Mouse (Mus musculus) hindbrain, postnatal 0 days (tissue): ENCODE results near the gene Upk2. TPM values are rescaled to one million over a fixed set of nuclear protein-coding genes. Genes with fewer than 3 reads are reported as not detected.

Experiments used
- ATAC-seq: fragments of 200-750 bp; cut with Nextera tagmentation; 2 replicates; pipeline ENCODE4 v1.8.0; 2017; ENCODE audit warnings: mild to moderate bottlenecking, moderate TSS enrichment, moderate library complexity
- DNase-seq: peaks from one replicate; pipeline ENCODE4 v3.0.0-alpha.2; 2015; ENCODE audit warnings: low spot score
- H3K27ac ChIP-seq: fragments of 300-500 bp; sonication (generic); 2 replicates; pipeline ENCODE4 v1.5.1; 2014; ENCODE audit warnings: mild to moderate bottlenecking
- H3K27me3 ChIP-seq: fragments of 300-500 bp; sonication (generic); 2 replicates; pipeline ENCODE4 v1.6.1; 2014; ENCODE audit warnings: low read length, mixed read lengths; ENCODE audit not compliant: insufficient read depth
- H3K36me3 ChIP-seq: fragments of 300-500 bp; sonication (generic); 2 replicates; pipeline ENCODE4 v1.6.1; 2014; ENCODE audit warnings: low read length, mixed read lengths; ENCODE audit not compliant: insufficient read depth
- H3K4me1 ChIP-seq: fragments of 300-500 bp; sonication (generic); 2 replicates; pipeline ENCODE4 v1.6.1; 2014; ENCODE audit warnings: antibody characterized with exemption, low read length, mixed read lengths; ENCODE audit not compliant: insufficient read depth
- H3K4me2 ChIP-seq: fragments of 300-500 bp; sonication (generic); 2 replicates; pipeline ENCODE4 v1.6.1; 2014; ENCODE audit warnings: low read depth, mild to moderate bottlenecking, low read length, moderate library complexity, mixed read lengths
- H3K4me3 ChIP-seq: fragments of 300-500 bp; sonication (generic); 2 replicates; pipeline ENCODE4 v1.5.1; 2014; ENCODE audit warnings: low read length
- H3K9ac ChIP-seq: fragments of 300-500 bp; sonication (generic); replicated peaks from 2 replicates; pipeline ENCODE4 v1.6.1; 2014; ENCODE audit warnings: mild to moderate bottlenecking, low read length, moderate library complexity, mixed read lengths
- H3K9me3 ChIP-seq: fragments of 300-500 bp; sonication (generic); 2 replicates; pipeline ENCODE4 v1.6.1; 2016; ENCODE audit warnings: low read length, mixed read lengths
- CTCF ChIP-seq: IDR thresholded peaks from 2 replicates; pipeline ENCODE4 v1.5.1; 2016; ENCODE audit warnings: antibody characterized with exemption, control low read depth, low read depth
- WGBS: fragments of 180-500 bp; shearing (Covaris S2); extraction: QIAGEN DNeasy Blood & Tissue Kit; methylation state at CpG from one replicate; pipeline ENCODE4 v1.1.7; 2014; 5-methylcytosine and 5-hydroxymethylcytosine counted together
- polyA plus RNA-seq: library from polyadenylated mRNA; unstranded; fragments of >200 nt; fragmentation: Nextera tagmentation; extraction: Ambion mirVana; gene quantifications from 2 replicates; pipeline ENCODE4 v1.2.1, GENCODE M21; 2015
- total RNA-seq: library from RNA; depleted of rRNA; stranded (reverse); fragments of >200 nt; gene quantifications from 2 replicates; pipeline ENCODE4 v1.2.3, GENCODE M21; 2014

Gene Upk2
- total and polyA plus RNA-seq, 2 experiments from 2014 or later = not detected

DNA sequence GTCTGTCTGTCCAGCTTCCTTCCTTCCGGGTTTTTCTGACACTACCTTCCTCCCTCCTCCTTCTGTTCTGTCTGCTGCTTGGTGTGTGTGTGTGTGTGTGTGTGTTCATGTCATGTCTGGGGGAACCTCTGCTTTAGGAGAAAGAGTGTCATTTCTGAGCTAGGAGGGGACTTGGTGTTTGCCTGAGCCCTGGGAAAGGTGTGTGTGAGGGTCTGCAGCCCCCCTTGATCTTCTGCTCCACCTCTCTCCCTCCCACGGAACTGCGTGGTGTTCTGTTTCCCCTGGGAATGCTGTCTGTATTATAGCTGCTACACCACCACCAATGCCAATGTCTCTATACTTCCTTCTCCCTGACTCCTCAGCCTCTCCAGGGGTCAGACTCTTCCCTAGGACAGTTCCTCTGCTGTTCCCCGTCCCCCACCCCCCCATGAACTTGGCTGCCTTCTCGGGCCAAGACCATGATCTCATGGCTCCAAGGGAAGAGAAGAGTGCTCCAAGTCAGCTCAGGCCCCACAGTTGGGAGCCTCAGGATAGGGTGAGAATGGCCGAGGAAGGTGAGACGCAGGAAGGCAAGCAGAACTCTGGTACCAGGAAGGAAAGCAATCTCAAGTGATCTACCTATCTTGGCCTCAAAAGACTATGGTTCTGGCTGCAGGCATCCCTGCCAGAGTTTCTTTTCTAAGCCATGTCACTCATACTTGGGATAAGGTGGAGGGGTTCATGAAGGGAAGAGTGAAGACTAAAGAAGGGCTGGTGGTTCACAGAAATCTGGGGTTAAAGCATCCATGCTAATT, 29.7 kb upstream of the Upk2 start:
- no peaks in the 10 kb centered on the region for H3K27me3 ChIP-seq
- peak overlapping the region; percentile 98 for H3K9ac ChIP-seq
- peak overlapping the region; percentile 87 for H3K4me3 ChIP-seq
- no peak for DNase-seq
- H3K36me3 ChIP-seq = no peaks in the 10 kb centered on the region
- 18% methylated on average over 7 of the region's 7 CpGs for WGBS
- ATAC-seq = no peak
- peak overlapping the region; percentile 88 for H3K4me2 ChIP-seq
- 0 out of 2 replicates have a peak overlapping the region, but pooled peaks have one; percentile 95 for H3K27ac ChIP-seq
- H3K9me3 ChIP-seq = no peaks in the 10 kb centered on the region
- TF ChIP-seq CTCF = no peak
- H3K4me1 ChIP-seq = peaks cover 58% of the 10 kb centered on the region

DNA sequence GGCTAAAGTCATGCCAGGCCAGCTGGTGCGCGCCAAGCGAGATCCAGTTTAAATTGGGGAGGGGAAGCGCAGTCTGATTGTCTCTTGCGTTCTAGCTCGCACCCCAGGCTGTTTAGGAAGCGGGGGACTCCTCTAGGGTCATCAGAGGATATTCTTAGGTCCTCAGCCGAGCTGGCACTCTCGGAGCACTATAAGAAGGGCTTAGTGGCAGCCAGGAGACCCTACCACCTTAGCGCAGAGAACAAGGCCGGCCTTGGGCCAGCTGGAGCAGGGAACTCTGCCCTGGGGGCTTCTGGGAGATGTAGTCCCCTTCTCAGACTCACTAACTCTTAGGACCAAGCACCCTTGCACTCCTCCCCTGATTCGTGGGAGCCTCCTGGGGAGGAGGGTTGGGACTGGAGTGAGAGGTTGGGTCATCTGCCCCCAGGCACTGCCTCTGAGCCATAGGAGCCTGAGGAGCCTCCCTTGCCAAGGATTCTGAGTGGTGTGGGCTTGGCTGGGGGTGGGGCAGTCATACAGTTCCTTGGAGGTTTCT, 28.8 kb upstream of the Upk2 start:
- TF ChIP-seq CTCF = no peak

DNA sequence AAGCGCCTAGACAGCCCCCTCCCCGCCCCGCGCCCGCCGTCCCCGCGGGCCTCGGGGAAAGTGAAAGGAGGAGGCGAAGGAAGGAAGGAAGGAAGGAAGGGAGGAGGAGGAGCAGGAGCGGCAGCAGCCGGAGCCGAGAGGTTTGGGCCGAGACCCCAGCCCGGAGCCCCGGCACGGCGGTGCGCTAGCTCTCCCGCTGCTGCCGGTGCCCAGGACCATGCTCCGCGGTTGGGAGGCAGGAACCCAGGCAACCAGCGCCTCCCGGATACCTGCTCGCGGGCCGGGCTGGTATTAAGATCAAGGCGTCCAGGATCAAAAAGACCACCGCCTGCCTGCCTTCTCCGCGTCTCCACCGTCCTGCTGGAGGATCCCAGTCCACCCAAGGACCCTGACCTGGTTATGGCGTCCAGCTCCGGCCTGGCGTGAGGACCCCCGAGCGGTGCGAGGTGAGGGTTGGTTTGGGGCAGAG, 28.3 kb upstream of the Upk2 start:
- WGBS = under 1% methylated on average over 29 of the region's 39 CpGs
- no peak for TF ChIP-seq CTCF
- no peaks in the 10 kb centered on the region for H3K36me3 ChIP-seq
- peak overlapping the region; percentile 98 for H3K9ac ChIP-seq
- H3K4me3 ChIP-seq = peak overlapping the region; percentile 87
- peak overlapping the region; percentile 95 for H3K27ac ChIP-seq
- peak overlapping the region; percentile 88 for H3K4me2 ChIP-seq
- DNase-seq = no peak
- H3K9me3 ChIP-seq = no peaks in the 10 kb centered on the region
- H3K4me1 ChIP-seq = peaks cover 44% of the 10 kb centered on the region
- H3K27me3 ChIP-seq = no peaks in the 10 kb centered on the region
- no peak for ATAC-seq

More for the DNA sequence above, 28.8 kb upstream of the Upk2 start:
- ATAC-seq = peak; percentile 20; the same call in 1 of the 2 replicates
- no peaks in the 10 kb centered on the region for H3K36me3 ChIP-seq
- no peaks in the 10 kb centered on the region for H3K27me3 ChIP-seq
- 0% methylated on average over 12 of the region's 12 CpGs for WGBS
- H3K4me1 ChIP-seq = peaks cover 49% of the 10 kb centered on the region
- peak overlapping the region; percentile 95 for H3K27ac ChIP-seq
- H3K9ac ChIP-seq = peak overlapping the region; percentile 98
- no peaks in the 10 kb centered on the region for H3K9me3 ChIP-seq
- peak overlapping the region; percentile 87 for H3K4me3 ChIP-seq
- peak; percentile 81 for DNase-seq
- peak overlapping the region; percentile 88 for H3K4me2 ChIP-seq

DNA sequence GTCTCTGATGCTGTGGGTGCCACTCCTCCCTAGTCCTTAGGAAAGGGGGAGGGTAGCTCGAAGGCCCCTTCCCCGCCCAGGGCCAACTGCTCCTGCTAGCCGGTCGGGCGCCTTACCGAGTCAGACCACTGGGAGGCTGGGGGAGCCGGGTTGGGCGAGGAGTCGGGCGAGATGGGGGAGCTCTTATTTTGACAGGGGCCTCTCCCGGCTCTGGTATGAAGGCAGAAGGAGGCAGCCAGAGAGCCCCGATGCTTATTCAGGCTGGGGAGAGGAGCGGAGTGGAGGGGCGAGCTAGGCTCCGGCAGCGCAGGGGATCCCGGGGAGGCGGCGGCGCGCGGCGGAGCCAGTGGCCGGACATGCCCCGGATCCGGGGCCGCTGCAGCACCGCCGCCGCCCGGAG, 27.8 kb upstream of the Upk2 start, which contains the start of gene Bcl9l:
Bcl9l (plus strand) TSS at position 274 of the 400 bp plus-strand sequence.
- Histone ChIP-seq H3K27ac (peak within 1 kb of the TSS; percentile 95), H3K9me3 (no peaks in the 10 kb centered on the region), H3K9ac (peak within 1 kb of the TSS; percentile 98), H3K27me3 (no peaks in the 10 kb centered on the region), H3K4me3 (peak within 1 kb of the TSS; percentile 87), H3K4me2 (peak within 1 kb of the TSS; percentile 88), H3K36me3 (no peaks in the 10 kb centered on the region), H3K4me1 (peaks cover 39% of the 10 kb centered on the region)
- 2% methylated on average over 25 of the region's 31 CpGs for WGBS
- DNase-seq = peak; percentile 96
- peak; percentile 81 for TF ChIP-seq CTCF
- ATAC-seq = peak; percentile 74

DNA sequence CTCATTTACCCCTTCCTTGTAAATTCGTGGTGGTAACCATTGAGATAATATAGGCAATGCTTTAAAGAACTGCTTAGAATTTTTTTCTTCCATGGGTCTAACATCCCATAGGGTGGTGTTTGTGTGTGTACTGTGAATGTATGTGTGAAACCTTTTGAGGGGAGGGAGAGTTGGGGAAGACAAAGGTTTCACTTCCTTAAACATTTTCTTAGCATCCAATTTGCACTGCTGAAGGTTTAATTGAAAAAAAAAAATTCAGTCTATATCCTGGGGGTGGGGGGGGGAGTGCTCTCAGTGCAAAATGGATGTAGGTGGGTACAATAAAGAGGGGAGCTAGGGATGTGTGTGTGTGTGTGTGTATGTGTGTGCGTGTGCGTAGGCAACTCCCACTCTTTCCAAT, 27.3 kb upstream of the Upk2 start:
- H3K36me3 ChIP-seq = no peaks in the 10 kb centered on the region

DNA sequence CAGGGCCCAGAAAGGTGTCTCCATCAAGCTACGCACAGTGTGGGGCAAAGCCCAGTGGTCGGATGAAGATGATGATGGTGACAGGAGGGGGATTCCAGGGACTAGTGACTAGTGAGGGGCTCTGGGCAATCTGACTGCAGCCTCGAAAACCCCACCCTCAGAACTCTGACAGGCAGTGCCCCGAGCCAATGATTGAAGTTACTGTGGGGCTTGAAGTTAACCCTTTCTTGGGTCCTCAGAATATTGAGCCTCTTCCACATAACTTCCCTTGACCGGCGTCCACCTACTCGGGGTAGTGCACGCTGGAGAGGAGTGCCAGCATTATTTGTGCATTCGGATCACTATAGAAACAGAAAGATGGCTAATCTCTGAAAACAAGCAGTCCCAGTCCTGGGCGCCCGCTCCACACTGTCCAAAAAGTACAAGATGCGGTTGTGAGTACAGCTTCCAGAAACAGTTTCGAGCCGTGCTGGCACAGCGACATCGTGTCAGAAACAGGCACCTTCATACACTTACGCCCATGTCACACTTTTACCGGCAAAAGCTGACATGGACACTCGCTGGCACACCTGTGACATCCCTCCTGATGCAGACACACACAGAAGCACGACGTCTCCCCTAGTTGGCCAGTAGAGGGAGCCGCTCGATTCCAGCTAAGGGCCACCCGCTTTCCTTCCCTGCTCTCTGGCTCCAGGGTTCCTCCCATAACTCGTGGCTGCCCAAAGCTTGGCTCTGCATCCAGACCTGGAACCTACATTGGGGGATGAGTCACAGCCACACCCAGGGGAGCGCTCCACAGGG, 25.1 kb upstream of the Upk2 start:
- Histone ChIP-seq H3K9ac (peak overlapping the region; percentile 74), H3K36me3 (no peaks in the 10 kb centered on the region), H3K4me1 (peaks cover 16% of the 10 kb centered on the region), H3K9me3 (no peaks in the 10 kb centered on the region), H3K27me3 (no peaks in the 10 kb centered on the region), H3K27ac (peak overlapping the region; percentile 95), H3K4me3 (peak overlapping the region; percentile 79), H3K4me2 (peak overlapping the region; percentile 78)
- peak; percentile 94 for TF ChIP-seq CTCF
- WGBS = under 1% methylated on average over 26 of the region's 26 CpGs
- peak; percentile 92 for DNase-seq
- peak; percentile 48 for ATAC-seq

More for the DNA sequence above, 27.3 kb upstream of the Upk2 start:
- Histone ChIP-seq H3K4me1 (peaks cover 38% of the 10 kb centered on the region), H3K27me3 (no peaks in the 10 kb centered on the region), H3K27ac (peak overlapping the region; percentile 95), H3K9me3 (no peaks in the 10 kb centered on the region), H3K9ac (peak overlapping the region; percentile 98; the same call in 1 of the 2 replicates), H3K4me2 (peak overlapping the region; percentile 88), H3K4me3 (peak overlapping the region; percentile 87)
- no peak for TF ChIP-seq CTCF
- WGBS = 9% methylated on average over 3 of the region's 3 CpGs
- ATAC-seq = no peak
- DNase-seq = no peak
